In the genomic region with DNA sequence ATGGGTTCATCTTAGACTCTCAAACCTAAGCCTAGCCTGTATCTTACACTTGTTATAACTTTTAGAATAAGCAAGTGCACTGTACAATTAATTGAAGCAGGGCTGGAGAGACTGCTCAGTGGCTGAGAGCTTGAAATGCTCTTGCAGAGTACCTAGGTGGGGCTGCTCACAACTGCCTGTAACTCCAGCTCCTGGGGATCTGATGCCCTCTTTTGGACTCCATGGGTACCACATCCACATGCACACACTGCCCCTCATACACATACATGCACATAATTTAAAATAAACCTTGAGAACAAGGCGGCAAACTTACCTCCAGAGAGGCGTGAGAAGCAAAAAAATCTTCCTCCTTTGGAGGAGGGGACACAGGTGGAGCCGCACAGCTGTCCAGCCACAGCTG, we compare ENCODE assay signal across 10 mouse cellular contexts. TPM values are rescaled to one million over a fixed set of nuclear protein-coding genes. Genes with fewer than 3 reads are reported as not detected.
A peak's percentile ranks its signal among the peaks of the same experiment; 100 is the strongest.
DNase-seq lines count a peak whose midpoint lies in the region; ATAC-seq and TF ChIP-seq lines count a peak whose summit lies in the region.
"Had no signal": no experiment of that assay in that cellular context is flagged by ENCODE, and none has a peak within 500 bp of the region (broad histone marks: within the 10 kb centered on the region; RNA-seq: fewer than 3 reads in every experiment).

No protein-coding gene starts in this region.

- no peak overlapping the region for H3K4me2 ChIP-seq in embryonic facial prominence, embryonic 14.5 days (ENCODE audit: low read depth, low read length)
- H3K4me2 ChIP-seq: intestine, embryonic 15.5 days had no signal

- TF ChIP-seq CTCF in layer of hippocampus, adult 2 months (conservative IDR thresholded peaks at IDR 0.05): peak; percentile 63
- TF ChIP-seq CTCF in E14TG2a.4 (conservative IDR thresholded peaks at IDR 0.05; ENCODE audit: low read length): peak; percentile 63

- H3K36me3 ChIP-seq in E14TG2a.4 (ENCODE audit: insufficient read depth, low read length): peaks cover 14% of the 10 kb centered on the region
- peaks cover 91% of the 10 kb centered on the region for H3K36me3 ChIP-seq in embryonic facial prominence, embryonic 14.5 days (ENCODE audit: control insufficient read depth, insufficient read depth, low read length)
- H3K36me3 ChIP-seq in limb, embryonic 10.5 days: peaks cover 77% of the 10 kb centered on the region

- peaks cover 70% of the 10 kb centered on the region for H3K4me1 ChIP-seq in E14TG2a.4 (replicated peaks; ENCODE audit: low read depth, low read length)
- no peaks in the 10 kb centered on the region for H3K4me1 ChIP-seq in embryonic facial prominence, embryonic 14.5 days (ENCODE audit: control insufficient read depth, insufficient read depth, low read length)
- H3K4me1 ChIP-seq in limb, embryonic 10.5 days: peaks cover 7% of the 10 kb centered on the region
- H3K4me1 ChIP-seq: intestine, embryonic 15.5 days had no signal

- 0 out of 2 replicates have a peak, but pooled peaks have one; percentile 33 for ATAC-seq in embryonic facial prominence, embryonic 14.5 days (ENCODE audit: low read depth)
- ATAC-seq: intestine, embryonic 15.5 days had no signal

- 85% methylated on average over 3 of the region's 3 CpGs for WGBS in embryonic facial prominence, embryonic 14.5 days
- 78% methylated on average over 3 of the region's 3 CpGs for WGBS in limb, embryonic 10.5 days

- no peak overlapping the region for H3K4me3 ChIP-seq in layer of hippocampus, adult 2 months
- H3K4me3 ChIP-seq in E14TG2a.4 (replicated peaks; ENCODE audit: low read length): no peak overlapping the region
- H3K4me3 ChIP-seq in embryonic facial prominence, embryonic 14.5 days (ENCODE audit: low read depth, low read length): no peak overlapping the region
- H3K4me3 ChIP-seq in limb, embryonic 10.5 days: no peak overlapping the region
- H3K4me3 ChIP-seq: intestine, embryonic 15.5 days had no signal

- DNase-seq in embryo, embryonic 10 days (ENCODE audit: low spot score): peak; percentile 17
- DNase-seq in embryo, embryonic 9.5 days (ENCODE audit: extremely low spot score): no peak
- DNase-seq in layer of hippocampus, adult 2 months (ENCODE audit: low spot score in 2 of 2): no peak
- DNase-seq in layer of hippocampus, postnatal 25 days (ENCODE audit: extremely low spot score in 1 of 2, low spot score in 1 of 2): no peak
- no peak for DNase-seq in embryonic facial prominence, embryonic 14.5 days (ENCODE audit: low spot score)
- DNase-seq in ovary, postnatal 14 days (ENCODE audit: low spot score): no peak
- DNase-seq in limb, embryonic 10.5 days (ENCODE audit: low spot score): no peak
- DNase-seq: right cerebral cortex, postnatal 14 days had no signal

- H3K27ac ChIP-seq in layer of hippocampus, adult 2 months: no peak overlapping the region
- H3K27ac ChIP-seq in embryonic facial prominence, embryonic 14.5 days (replicated peaks; ENCODE audit: low read depth, low read length): no peak overlapping the region
- no peak overlapping the region for H3K27ac ChIP-seq in limb, embryonic 10.5 days
- H3K27ac ChIP-seq: intestine, embryonic 15.5 days had no signal

- no peaks in the 10 kb centered on the region for H3K9me3 ChIP-seq in E14TG2a.4 (ENCODE audit: low read length)
- H3K9me3 ChIP-seq in embryonic facial prominence, embryonic 14.5 days (ENCODE audit: control insufficient read depth, low read length): no peaks in the 10 kb centered on the region
- no peaks in the 10 kb centered on the region for H3K9me3 ChIP-seq in limb, embryonic 10.5 days (replicated peaks)
- H3K9me3 ChIP-seq: intestine, embryonic 15.5 days had no signal

- H3K9ac ChIP-seq in embryonic facial prominence, embryonic 14.5 days (ENCODE audit: low read depth, low read length): no peak overlapping the region
- H3K9ac ChIP-seq: intestine, embryonic 15.5 days had no signal

- H3K27me3 ChIP-seq in E14TG2a.4 (ENCODE audit: insufficient read depth, low read length): no peaks in the 10 kb centered on the region
- H3K27me3 ChIP-seq in embryonic facial prominence, embryonic 14.5 days (replicated peaks; ENCODE audit: control insufficient read depth, insufficient read depth, low read length): no peaks in the 10 kb centered on the region
- no peaks in the 10 kb centered on the region for H3K27me3 ChIP-seq in limb, embryonic 10.5 days (ENCODE audit: low read depth, poor library complexity, severe bottlenecking)
- H3K27me3 ChIP-seq: intestine, embryonic 15.5 days had no signal

RNA-seq across cellular contexts. Expression of a gene that starts 17.7 kb away (rescaled TPM):
- total RNA-seq in layer of hippocampus, adult 2 months (2021): 10 to 100 TPM; 17.3 to 17.5 TPM
- 10 to 100 TPM; 18.0 to 18.3 TPM for total RNA-seq in layer of hippocampus, postnatal 25 days (2021)
- polyA plus RNA-seq in embryonic facial prominence, embryonic 14.5 days (2014; fragmentation: Nextera tagmentation; extraction: Ambion mirVana): 57.0 and 63.3 TPM in 2 replicates
- 22.8 and 34.0 TPM in 2 replicates for polyA plus RNA-seq in limb, embryonic 10.5 days (2016; fragmentation: Nextera tagmentation; extraction: Ambion mirVana)
